Mouse (Mus musculus): ENCODE data around the gene Tpbpb. TPM values are rescaled to one million over a fixed set of nuclear protein-coding genes. Genes with fewer than 3 reads are reported as not detected.

Gene Tpbpb
- polyA plus RNA-seq, 1 experiment from 2014 or later: not detected

Other genes with a start within 250 kb of the Tpbpb start
- not detected in 2 replicates for gene BC051665, start 118.5 kb downstream of the Tpbpb start, polyA plus RNA-seq (2015; fragmentation: Nextera tagmentation; extraction: Ambion mirVana)
- gene Ctsll3, start 102.0 kb downstream of the Tpbpb start, polyA plus RNA-seq (2015; fragmentation: Nextera tagmentation; extraction: Ambion mirVana): not detected in 2 replicates
- gene 4930486L24Rik, start 40.4 kb downstream of the Tpbpb start, polyA plus RNA-seq (2015; fragmentation: Nextera tagmentation; extraction: Ambion mirVana): not detected in 2 replicates
- 0.19 and 0.50 TPM in 2 replicates for gene Gm49392, start 8.0 kb downstream of the Tpbpb start, polyA plus RNA-seq (2015; fragmentation: Nextera tagmentation; extraction: Ambion mirVana)
- gene Ctla2b, start 7.4 kb downstream of the Tpbpb start, polyA plus RNA-seq (2015; fragmentation: Nextera tagmentation; extraction: Ambion mirVana): 2.4 and 3.1 TPM in 2 replicates
- not detected in 2 replicates for gene Gm49393, start 30.7 kb upstream of the Tpbpb start, polyA plus RNA-seq (2015; fragmentation: Nextera tagmentation; extraction: Ambion mirVana)
- gene Gm49391, start 31.7 kb upstream of the Tpbpb start, polyA plus RNA-seq (2015; fragmentation: Nextera tagmentation; extraction: Ambion mirVana): 1.4 and 2.6 TPM in 2 replicates
- 28.5 and 29.6 TPM in 2 replicates for gene Ctla2a, start 31.7 kb upstream of the Tpbpb start, polyA plus RNA-seq (2015; fragmentation: Nextera tagmentation; extraction: Ambion mirVana)
- gene Tpbpa, start 37.1 kb upstream of the Tpbpb start, polyA plus RNA-seq (2015; fragmentation: Nextera tagmentation; extraction: Ambion mirVana): not detected in 2 replicates
- not detected in 2 replicates for gene Ctsj, start 101.1 kb upstream of the Tpbpb start, polyA plus RNA-seq (2015; fragmentation: Nextera tagmentation; extraction: Ambion mirVana)
- not detected in 2 replicates for gene Ctsq, start 135.8 kb upstream of the Tpbpb start, polyA plus RNA-seq (2015; fragmentation: Nextera tagmentation; extraction: Ambion mirVana)

Data from stomach, embryonic 16.5 days (tissue).